Mouse (Mus musculus): ENCODE results near the gene Exoc7.

Exoc7 gene

DNA sequence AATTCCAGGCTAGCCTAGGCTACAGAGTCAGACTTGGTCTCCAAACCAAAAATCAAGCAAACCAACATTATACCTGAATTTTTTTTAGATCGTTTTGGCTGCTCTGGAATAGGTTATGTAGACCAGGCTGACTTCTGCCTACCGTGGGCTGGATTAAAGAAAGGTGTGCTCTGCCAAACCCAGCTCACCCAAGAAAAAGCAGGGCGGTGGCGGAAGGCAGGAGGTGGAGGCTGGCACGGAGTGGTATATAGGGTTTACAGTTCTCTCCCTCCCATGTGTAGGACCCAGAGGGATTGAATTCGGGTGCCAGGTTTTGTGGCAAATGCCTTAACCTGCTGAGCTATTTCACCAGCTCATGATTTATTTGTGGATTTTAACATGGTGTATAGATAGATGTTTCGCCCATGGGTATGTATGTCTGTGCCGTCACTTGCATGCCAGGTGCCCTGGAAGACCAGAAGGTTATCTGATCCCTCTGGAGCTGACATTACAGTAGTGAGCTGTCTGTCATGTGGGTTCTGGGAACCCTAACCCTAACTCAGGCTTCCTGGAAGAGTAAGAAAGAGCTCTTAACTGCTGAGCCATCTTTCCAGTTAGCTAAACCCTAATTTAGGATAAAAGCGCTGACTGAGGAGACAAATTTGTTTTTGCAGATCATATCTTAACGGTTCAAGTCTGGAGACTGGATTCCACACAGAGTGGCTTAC, at the start of gene Exoc7:
Exoc7 (minus strand) TSS at position 215 of the 707 bp plus-strand sequence.
- no peak for DNase-seq (ENCODE audit: low spot score)

GRCm38 (mm10) chr11:116354521-116354920, 47.5 kb upstream of the Exoc7 start:
- no peak for DNase-seq (ENCODE audit: low spot score)

DNA sequence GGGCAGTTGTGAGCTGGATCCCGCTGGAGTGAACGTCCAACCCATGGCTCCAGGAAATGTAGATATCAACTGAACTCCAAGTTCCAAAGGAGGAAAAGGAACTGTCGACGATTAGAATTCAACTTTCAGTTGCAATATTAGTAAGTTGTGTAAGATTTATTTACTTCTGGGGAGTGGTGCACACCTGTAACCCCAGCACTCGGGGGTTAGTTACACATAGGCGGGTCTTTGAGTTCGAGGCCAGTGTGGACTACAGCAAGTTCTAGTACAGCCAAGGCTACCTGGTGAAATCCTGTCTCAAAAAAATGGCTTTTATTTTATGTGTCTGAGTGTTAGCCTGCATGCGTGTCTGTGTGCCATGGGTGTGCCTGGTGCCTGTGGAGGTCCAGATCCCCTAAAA, 46.5 kb upstream of the Exoc7 start:
- no peak for DNase-seq (ENCODE audit: low spot score)

- no peak for DNase-seq (ENCODE audit: low spot score)
These were observed 44.3 kb upstream of the Exoc7 start for GRCm38 (mm10) chr11:116351294-116351693.

GRCm38 (mm10) chr11:116347955-116348354, 40.9 kb upstream of the Exoc7 start:
- no peak for DNase-seq (ENCODE audit: low spot score)

- no peak for DNase-seq (ENCODE audit: low spot score)
These were observed 40.0 kb upstream of the Exoc7 start for GRCm38 (mm10) chr11:116347012-116347411.

- DNase-seq (ENCODE audit: low spot score) = no peak
These were observed 35.2 kb upstream of the Exoc7 start for GRCm38 (mm10) chr11:116342069-116342791.

DNA sequence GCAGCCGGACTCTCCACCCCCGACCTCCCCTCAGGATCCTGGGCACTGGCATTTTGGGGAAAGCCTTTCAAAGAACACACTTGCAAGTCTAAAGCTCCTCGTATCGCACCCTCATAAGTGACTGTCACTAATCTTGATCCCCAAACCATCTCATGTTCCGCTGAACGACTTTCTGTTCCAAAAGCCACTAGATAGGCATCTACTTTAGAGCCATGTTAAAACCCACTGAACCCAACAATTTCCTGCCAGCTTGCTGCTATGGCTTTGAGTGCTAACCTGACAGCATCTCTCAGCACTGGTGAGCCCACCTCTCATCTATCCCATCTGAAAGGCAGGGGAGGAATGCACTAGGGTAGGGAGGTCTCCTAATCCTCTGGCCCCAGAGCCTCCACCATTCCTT, 30.5 kb upstream of the Exoc7 start:
- DNase-seq (ENCODE audit: low spot score) = no peak

- DNase-seq (ENCODE audit: low spot score) = no peak
These were observed 30.0 kb upstream of the Exoc7 start for GRCm38 (mm10) chr11:116337000-116337399.

GRCm38 (mm10) chr11:116336393-116336792, 29.4 kb upstream of the Exoc7 start:
- no peak for DNase-seq (ENCODE audit: low spot score)

DNA sequence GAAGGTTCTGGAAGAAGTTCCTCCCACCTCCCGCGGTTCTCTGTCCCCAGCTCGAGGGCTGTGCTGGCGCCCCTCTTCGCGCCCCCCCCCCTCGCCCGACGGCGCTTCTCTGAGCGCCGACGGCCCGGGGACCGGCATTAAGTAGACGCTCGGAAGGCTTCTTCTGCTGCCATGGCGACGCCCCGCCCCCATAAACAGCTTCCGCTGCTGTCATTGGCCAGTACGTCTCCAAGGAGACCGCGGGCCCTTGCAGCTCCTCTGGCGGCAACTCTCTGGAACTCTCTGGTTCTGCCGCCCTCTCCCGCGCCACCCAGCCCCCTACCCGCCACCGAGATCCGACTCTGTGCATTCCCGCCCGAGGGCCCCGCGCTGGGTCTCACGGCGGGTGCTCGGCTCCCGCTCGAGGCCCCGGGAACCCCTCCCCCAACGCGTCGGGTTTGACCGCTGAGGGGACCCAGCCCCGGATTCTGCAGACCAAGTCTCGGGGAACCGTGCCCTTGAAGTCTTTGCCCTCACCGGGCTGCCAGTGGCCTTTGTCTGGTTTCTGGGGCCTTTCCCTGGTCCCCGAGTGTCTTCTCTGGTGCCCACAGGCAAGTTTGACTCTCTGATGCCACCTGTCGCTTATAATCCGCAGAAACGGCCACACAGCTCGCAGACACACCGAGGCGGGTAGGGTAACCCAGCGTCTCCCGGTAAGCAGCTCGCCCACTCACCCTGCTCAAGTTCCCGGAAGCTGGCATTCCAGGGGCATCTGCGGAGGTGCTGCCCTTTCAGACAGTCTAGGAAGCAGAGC, 28.4 kb upstream of the Exoc7 start, which contains the start of gene Foxj1:
Foxj1 (minus strand) TSS at position 156 of the 793 bp plus-strand sequence.
- DNase-seq (ENCODE audit: low spot score) = peak; percentile 95

GRCm38 (mm10) chr11:116334417-116334782, 27.4 kb upstream of the Exoc7 start:
- DNase-seq (ENCODE audit: low spot score) = no peak

DNA sequence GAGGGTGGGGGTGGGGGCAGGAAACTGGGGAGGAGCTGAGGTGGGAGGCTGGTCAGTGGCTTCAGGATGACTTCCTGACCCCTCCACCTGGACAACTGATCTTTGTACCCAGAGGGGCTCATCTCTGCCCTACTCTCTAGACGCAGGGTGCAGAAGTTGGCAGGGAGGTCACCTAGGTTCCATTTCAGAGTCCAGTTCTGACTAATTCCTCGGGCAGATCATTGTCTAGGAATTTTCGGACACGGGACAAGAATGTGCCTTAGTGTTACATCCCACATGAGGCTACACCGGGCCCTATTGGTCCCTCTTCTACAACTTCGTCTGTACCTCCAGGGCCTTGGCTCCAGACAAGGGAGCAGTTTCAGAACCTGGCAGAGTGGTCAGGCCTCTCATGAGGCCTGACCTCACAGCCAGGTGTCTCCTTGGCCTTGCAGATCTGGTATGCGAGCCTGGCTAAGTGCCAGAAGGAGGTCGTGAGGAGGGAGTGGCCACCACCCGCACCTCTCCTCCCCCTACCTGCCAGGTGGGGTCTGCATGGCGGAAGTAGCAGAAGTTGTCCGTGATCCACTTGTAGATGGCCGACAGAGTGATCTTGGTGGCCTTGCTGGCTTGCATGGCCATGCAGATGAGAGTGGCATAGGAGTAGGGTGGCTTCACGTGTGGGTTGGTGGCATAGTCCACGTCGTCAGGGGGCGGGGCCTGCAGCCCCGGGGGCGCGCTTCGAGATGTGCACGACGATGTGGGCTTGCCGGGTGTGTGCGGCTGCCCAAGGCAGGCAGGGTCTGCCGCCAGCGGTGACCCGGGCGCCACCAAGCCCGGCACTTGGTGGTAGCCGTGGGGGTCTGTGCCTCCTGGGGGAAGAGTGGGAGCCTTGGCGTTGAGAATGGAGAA, 26.7 kb upstream of the Exoc7 start:
- DNase-seq (ENCODE audit: low spot score) = no peak

GRCm38 (mm10) chr11:116332983-116333270, 25.9 kb upstream of the Exoc7 start:
- DNase-seq (ENCODE audit: low spot score) = no peak

DNA sequence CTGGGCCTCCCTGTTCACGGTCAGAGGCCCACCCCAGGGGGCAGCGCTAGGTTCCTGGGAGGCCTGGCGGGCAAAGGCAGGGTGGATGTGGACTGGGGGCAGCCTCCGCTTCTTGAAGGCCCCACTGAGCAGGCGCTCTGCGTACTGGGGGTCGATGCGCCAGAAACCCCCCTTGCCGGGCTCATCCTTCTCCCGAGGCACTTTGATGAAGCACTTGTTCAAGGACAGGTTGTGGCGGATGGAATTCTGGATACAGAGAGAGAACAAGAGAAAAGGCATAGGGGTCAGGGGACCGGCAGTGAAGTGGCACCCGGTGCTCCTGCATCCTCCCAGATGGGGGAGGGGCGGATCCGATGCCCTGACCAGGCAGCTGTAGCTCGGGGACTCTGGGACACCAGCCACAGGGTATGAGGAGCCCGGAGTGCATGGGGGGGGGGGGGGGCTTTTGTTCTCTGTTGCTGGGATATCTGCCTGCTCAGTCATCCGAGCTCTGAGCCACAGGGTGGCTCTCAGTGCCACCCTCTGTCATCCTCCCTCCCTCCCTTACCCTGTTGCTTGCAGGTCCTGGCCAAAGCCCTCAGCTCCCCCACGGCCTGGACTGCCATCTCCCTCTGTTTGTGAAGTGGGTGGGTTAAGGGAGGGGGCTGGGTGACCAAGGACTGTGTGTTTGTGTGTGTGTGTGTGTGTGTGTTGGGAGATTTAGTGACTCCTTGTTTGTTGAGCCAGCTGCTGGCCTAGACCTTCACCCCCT, 25.4 kb upstream of the Exoc7 start:
- no peak for DNase-seq (ENCODE audit: low spot score)

DNA sequence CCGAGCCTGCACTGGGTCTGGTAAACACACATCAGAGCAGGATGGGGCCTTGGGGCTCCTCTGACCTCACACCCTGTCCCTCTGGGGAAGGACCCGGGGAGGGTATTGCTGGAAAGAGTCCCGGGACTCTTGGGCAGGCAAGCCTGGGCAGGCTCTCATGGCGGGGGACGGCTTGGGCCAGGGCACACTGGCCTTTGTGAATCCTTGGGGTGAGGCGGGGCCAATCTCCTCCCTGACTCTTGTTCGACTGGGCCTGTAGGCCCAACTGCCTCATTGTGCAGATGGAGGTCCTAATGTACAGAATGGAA, 23.1 kb upstream of the Exoc7 start:
- DNase-seq (ENCODE audit: low spot score) = peak; percentile 31

GRCm38 (mm10) chr11:116329314-116330210, 22.5 kb upstream of the Exoc7 start:
- DNase-seq (ENCODE audit: low spot score) = peak; percentile 58

- peak; percentile 27 for DNase-seq (ENCODE audit: low spot score)
These were observed 20.1 kb upstream of the Exoc7 start for GRCm38 (mm10) chr11:116326963-116327603.

DNA sequence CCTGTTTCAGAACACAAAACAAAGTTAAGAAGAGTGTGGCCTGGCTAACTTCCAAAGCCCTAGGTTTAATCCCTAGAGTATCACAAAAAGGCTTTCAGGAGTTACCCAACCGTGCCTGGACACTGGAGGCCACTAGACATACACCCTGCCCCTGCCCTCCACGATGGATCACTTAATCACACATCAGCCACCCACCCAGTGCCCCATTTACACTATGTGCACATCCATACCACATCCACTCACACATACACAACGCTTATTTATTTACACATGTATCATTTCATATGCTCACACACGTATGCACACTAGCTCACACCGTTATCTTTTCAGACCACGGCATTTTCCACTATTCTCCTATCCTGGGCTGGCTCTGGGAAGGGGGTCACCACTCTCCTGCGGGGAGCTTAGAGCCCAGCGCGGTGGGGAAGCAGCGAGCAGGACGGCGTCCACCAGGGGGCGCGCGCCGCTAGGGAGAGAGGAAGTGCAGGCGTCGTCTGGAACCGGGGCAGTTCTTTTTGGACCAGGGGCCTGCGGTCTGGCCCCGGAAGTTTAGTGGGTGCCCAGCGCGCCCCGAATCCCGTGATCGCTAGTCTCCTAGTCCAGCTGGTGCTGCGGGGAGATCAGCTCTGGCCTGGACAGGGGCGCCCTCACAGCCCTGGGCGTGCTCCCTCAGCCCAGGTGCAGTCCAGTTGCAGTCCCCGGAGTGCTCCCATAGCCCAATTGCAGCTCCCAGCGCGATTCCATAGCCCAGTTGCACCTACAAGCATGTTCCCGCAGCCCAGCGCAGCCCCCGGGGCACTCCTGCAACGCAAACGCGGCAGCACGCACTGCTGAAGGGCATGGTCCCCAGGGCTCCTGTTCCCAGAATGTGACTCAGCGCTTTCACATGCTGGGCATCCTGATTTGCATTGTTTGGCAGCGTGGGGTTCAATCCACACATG, 12.0 kb upstream of the Exoc7 start:
- peak; percentile 89 for DNase-seq (ENCODE audit: low spot score)
